Mouse (Mus musculus) kidney, adult 2 months (tissue): ENCODE data around the gene Mtch1. TPM values are rescaled to one million over a fixed set of nuclear protein-coding genes. Genes with fewer than 3 reads are reported as not detected.
"Not testable (repeated sequence)": the region's sequence is repeated elsewhere in the genome, so short reads cannot be mapped to it uniquely, and the experiment has no call there.

Source experiments
- DNase-seq: peaks from one replicate; pipeline ENCODE4 v3.0.0; 2021
- H3K27ac ChIP-seq: fragments of 200-500 bp; 2 replicates; pipeline ENCODE4 v1.5.1; 2012; ENCODE audit warnings: low read depth, low read length, control low read depth, inconsistent platforms; ENCODE audit not compliant: insufficient read depth
- H3K27me3 ChIP-seq: fragments of 200-500 bp; replicated peaks from 2 replicates; pipeline ENCODE4 v1.6.1; 2012; ENCODE audit warnings: mild to moderate bottlenecking, moderate library complexity, low read length, inconsistent platforms; ENCODE audit not compliant: control insufficient read depth, insufficient read depth
- H3K36me3 ChIP-seq: fragments of 200-500 bp; 2 replicates; pipeline ENCODE4 v1.6.1; 2012; ENCODE audit warnings: mild to moderate bottlenecking, moderate library complexity, low read length, inconsistent platforms; ENCODE audit not compliant: control insufficient read depth, insufficient read depth
- H3K4me1 ChIP-seq: fragments of 200-500 bp; 2 replicates; pipeline ENCODE4 v1.6.1; 2011; ENCODE audit warnings: low read length; ENCODE audit not compliant: control insufficient read depth, insufficient read depth
- H3K4me3 ChIP-seq: fragments of 200-500 bp; 2 replicates; pipeline ENCODE4 v1.5.1; 2011; ENCODE audit warnings: mild to moderate bottlenecking, low read depth, low read length, control low read depth; ENCODE audit not compliant: insufficient read depth
- CTCF ChIP-seq: fragments of 200-500 bp; conservative IDR thresholded peaks from 2 replicates; pipeline ENCODE4 v1.5.1; 2011; ENCODE audit warnings: low read depth, mild to moderate bottlenecking, control low read depth, low read length, moderate library complexity, mixed read lengths; ENCODE audit not compliant: insufficient read depth, insufficient read length
- POLR2A ChIP-seq: fragments of 200-500 bp; IDR thresholded peaks from one replicate; pipeline ENCODE4 v1.6.1; 2011; ENCODE audit warnings: low read depth, low read length, control low read depth
- WGBS: fragments of 180-500 bp; shearing (Covaris S2); methylation state at CpG from one replicate; pipeline ENCODE4 v1.1.7; 2018; 5-methylcytosine and 5-hydroxymethylcytosine counted together
- polyA plus RNA-seq: library from polyadenylated mRNA; depleted of rRNA; stranded (reverse); fragments of >200 nt; gene quantifications from 2 replicates; pipeline ENCODE4 v1.2.3, GENCODE M21; 2012; rRNA removed

Mtch1 gene
- polyA plus RNA-seq: 375 and 393 TPM in 2 replicates

GRCm38 (mm10) chr17:29347645-29348256 lies at the start of gene Mtch1:
Gene Mtch1 (minus strand): TSS chr17:29347934.
- peak within 1 kb of the TSS; percentile 87 for H3K27ac ChIP-seq
- under 1% methylated on average over 53 of the region's 53 CpGs for WGBS
- H3K4me3 ChIP-seq: peak within 1 kb of the TSS; percentile 77
- TF ChIP-seq CTCF: no peak
- TF ChIP-seq POLR2A: peak; percentile 27
- peak; percentile 99 for DNase-seq
- H3K36me3 ChIP-seq: no peaks in the 10 kb centered on the region
- peaks cover 11% of the 10 kb centered on the region for H3K4me1 ChIP-seq
- H3K27me3 ChIP-seq: no peaks in the 10 kb centered on the region

DNA sequence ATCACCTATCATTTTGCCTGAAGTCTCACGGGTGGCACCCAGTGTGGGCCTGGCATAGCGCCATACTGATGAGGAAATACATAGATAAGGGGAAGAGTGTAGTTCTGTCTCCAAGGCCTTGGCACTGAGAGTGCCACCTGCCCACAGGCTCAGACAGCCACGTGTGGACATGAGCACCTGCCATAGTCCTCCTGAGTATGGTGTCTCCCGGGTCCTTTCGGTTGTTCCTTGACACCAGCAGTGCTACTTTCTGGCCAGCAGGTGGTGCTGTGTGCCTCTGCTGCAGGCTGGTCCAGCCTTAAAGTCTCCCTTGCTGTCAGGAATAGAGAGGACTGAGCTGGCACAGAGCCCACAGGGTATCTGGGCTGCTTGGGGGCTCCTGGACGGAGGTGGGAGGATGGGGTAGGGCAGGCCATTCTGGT lies 49.1 kb upstream of the Mtch1 start:
- Histone ChIP-seq H3K27me3 (no peaks in the 10 kb centered on the region), H3K4me3 (no peak overlapping the region), H3K4me1 (no peaks in the 10 kb centered on the region), H3K27ac (no peak overlapping the region), H3K36me3 (no peaks in the 10 kb centered on the region)
- 16% methylated on average over 6 of the region's 6 CpGs for WGBS
- peak; percentile 87 for DNase-seq
- no peak for TF ChIP-seq POLR2A
- TF ChIP-seq CTCF: peak; percentile 98

GRCm38 (mm10) chr17:29396056-29396799 lies 48.5 kb upstream of the Mtch1 start:
- Histone ChIP-seq H3K27me3 (no peaks in the 10 kb centered on the region), H3K27ac (no peak overlapping the region), H3K4me1 (no peaks in the 10 kb centered on the region), H3K36me3 (no peaks in the 10 kb centered on the region), H3K4me3 (no peak overlapping the region)
- WGBS: 62% methylated on average over 6 of the region's 6 CpGs
- no peak for DNase-seq
- TF ChIP-seq CTCF (no peak), POLR2A (no peak)

DNA sequence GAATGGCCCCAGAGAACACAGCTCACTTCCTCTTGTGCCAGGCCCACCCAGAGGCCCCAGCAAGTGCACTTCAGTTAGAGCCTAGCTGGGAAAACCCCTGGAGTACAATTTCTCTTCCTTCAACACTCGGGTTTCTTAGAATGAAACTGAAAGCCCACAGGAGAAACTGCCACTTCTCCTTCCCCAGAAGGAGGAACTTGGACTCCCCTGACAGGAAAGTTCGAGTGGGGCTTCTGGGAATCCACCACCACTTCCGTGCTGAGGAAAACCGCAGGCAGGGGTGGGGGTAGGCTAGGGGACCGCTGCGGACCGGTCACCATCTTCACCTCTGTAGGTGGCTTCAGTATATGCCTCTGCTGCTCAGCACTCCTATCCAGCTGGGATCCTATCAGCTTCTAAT lies 47.6 kb upstream of the Mtch1 start:
- no peaks in the 10 kb centered on the region for H3K36me3 ChIP-seq
- H3K27me3 ChIP-seq: no peaks in the 10 kb centered on the region
- no peak overlapping the region for H3K4me3 ChIP-seq
- TF ChIP-seq POLR2A: no peak
- no peak for TF ChIP-seq CTCF
- 0 out of 2 replicates have a peak overlapping the region, but pooled peaks have one; percentile 24 for H3K27ac ChIP-seq
- DNase-seq: peak; percentile 57
- H3K4me1 ChIP-seq: no peaks in the 10 kb centered on the region
- 68% methylated on average over 7 of the region's 7 CpGs for WGBS

- H3K36me3 ChIP-seq, H3K4me1 ChIP-seq, DNase-seq, H3K4me3 ChIP-seq, H3K27me3 ChIP-seq, H3K27ac ChIP-seq: not testable (repeated sequence)
- 92% methylated on average over 2 of the region's 2 CpGs for WGBS
Measured at GRCm38 (mm10) chr17:29394761-29395160, 47.0 kb upstream of the Mtch1 start.

DNA sequence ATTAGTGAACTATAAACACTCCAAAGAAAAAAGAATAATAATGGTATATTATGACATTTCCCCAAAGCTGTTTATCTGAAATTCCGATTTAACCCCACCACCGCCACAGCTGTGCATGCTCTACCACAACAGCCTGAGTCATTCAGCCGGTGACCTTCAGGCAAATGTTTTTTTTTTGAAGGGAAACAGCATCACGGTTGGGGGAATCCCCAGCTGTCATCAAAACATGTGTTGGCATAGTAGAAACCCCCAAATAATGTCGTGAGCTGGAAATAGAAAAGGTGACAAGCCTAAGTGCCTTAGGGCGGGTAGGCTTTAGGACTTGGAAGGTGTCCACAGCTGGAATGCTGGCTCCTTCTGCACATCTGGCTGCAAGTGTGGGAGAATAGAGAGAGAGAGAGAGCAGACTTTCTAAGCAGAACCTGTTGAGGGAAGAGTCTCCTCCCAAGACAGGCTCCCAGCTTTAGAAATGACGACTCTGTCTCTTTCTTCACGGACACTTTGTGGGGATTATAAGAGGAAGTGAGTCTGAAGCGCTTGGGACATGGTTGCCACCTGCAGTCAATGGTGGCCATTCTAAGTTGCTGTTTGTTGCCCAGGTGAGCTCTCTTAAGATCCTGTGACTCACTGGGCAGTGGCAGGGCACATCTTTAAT lies 46.5 kb upstream of the Mtch1 start:
- Histone ChIP-seq H3K4me1 (no peaks in the 10 kb centered on the region), H3K36me3 (no peaks in the 10 kb centered on the region), H3K4me3 (no peak overlapping the region), H3K27ac (no peak overlapping the region), H3K27me3 (no peaks in the 10 kb centered on the region)
- 56% methylated on average over 9 of the region's 9 CpGs for WGBS
- DNase-seq: no peak
- TF ChIP-seq POLR2A (no peak), CTCF (no peak)
